Mouse (Mus musculus) E14TG2a.4 (cell line): ENCODE data around the gene Ythdf2.

ENCODE experiments used
- CTCF ChIP-seq: conservative IDR thresholded peaks from 2 replicates; pipeline ENCODE4 v1.5.1; 2014; ENCODE audit warnings: low read length
- NANOG ChIP-seq: IDR thresholded peaks from 2 replicates; pipeline ENCODE4 v1.6.1; 2014; ENCODE audit warnings: borderline replicate concordance, low read length, mixed read lengths
- POU5F1 ChIP-seq: IDR thresholded peaks from 2 replicates; pipeline ENCODE4 v1.6.1; 2014; ENCODE audit warnings: low read length, borderline replicate concordance

- TF ChIP-seq CTCF (no peak), POU5F1 (no peak), NANOG (no peak)
Observed at GRCm38 (mm10) chr4:132251596-132251995, 39.5 kb upstream of the Ythdf2 start.
